Mouse (Mus musculus) lung, embryonic 15.5 days (tissue): Measurements from ENCODE around the gene Dcp1b. TPM values are rescaled to one million over a fixed set of nuclear protein-coding genes. Genes with fewer than 3 reads are reported as not detected.
A peak's percentile ranks its signal among the peaks of the same experiment; 100 is the strongest.

ENCODE experiments used
- ATAC-seq: fragments of 200-750 bp; cut with Nextera tagmentation; 2 replicates; pipeline ENCODE4 v1.8.0; 2017; ENCODE audit warnings: moderate number of reproducible peaks, borderline replicate concordance; ENCODE audit not compliant: low FRiP score, low TSS enrichment; ENCODE audit errors: extremely low read depth
- H3K27ac ChIP-seq: fragments of 300-500 bp; sonication (generic); 2 replicates; pipeline ENCODE4 v1.5.1; 2015; ENCODE audit warnings: moderate library complexity, mild to moderate bottlenecking, inconsistent platforms
- H3K27me3 ChIP-seq: fragments of 300-500 bp; sonication (generic); 2 replicates; pipeline ENCODE4 v1.6.1; 2015; ENCODE audit warnings: inconsistent platforms
- H3K36me3 ChIP-seq: fragments of 300-500 bp; sonication (generic); 2 replicates; pipeline ENCODE4 v1.6.1; 2015; ENCODE audit warnings: inconsistent platforms
- H3K4me1 ChIP-seq: fragments of 300-500 bp; sonication (generic); 2 replicates; pipeline ENCODE4 v1.6.1; 2015; ENCODE audit warnings: inconsistent platforms
- H3K4me2 ChIP-seq: fragments of 300-500 bp; sonication (generic); 2 replicates; pipeline ENCODE4 v1.6.1; 2015; ENCODE audit warnings: inconsistent platforms, mild to moderate bottlenecking, moderate library complexity
- H3K4me3 ChIP-seq: fragments of 300-500 bp; sonication (generic); 2 replicates; pipeline ENCODE4 v1.5.1; 2015; ENCODE audit warnings: mild to moderate bottlenecking, inconsistent platforms
- H3K9ac ChIP-seq: fragments of 300-500 bp; sonication (generic); 2 replicates; pipeline ENCODE4 v1.6.1; 2015; ENCODE audit warnings: inconsistent platforms
- H3K9me3 ChIP-seq: fragments of 300-500 bp; sonication (generic); 2 replicates; pipeline ENCODE4 v1.6.1; 2016; ENCODE audit warnings: inconsistent platforms
- WGBS: fragments of 180-500 bp; shearing (Covaris S2); methylation state at CpG from one replicate; pipeline ENCODE4 v1.1.7; 2015; 5-methylcytosine and 5-hydroxymethylcytosine counted together
- polyA plus RNA-seq: library from polyadenylated mRNA; unstranded; fragments of >200 nt; fragmentation: Nextera tagmentation; extraction: Ambion mirVana; gene quantifications from 2 replicates; pipeline ENCODE4 v1.2.1, GENCODE M21; 2015

Dcp1b gene
- polyA plus RNA-seq, result 6.0 and 7.6 TPM in 2 replicates

- peak within 1 kb of the TSS; percentile 84 for H3K4me3 ChIP-seq
- H3K9me3 ChIP-seq, result no peaks in the 10 kb centered on the region
- no peaks in the 10 kb centered on the region for H3K36me3 ChIP-seq
- peak; percentile 93 for ATAC-seq
- H3K27ac ChIP-seq, result peak within 1 kb of the TSS; percentile 94
- H3K4me1 ChIP-seq, result peaks cover 10% of the 10 kb centered on the region; the same call in 1 of the 2 replicates
- WGBS, result under 1% methylated on average over 65 of the region's 65 CpGs
- H3K27me3 ChIP-seq, result no peaks in the 10 kb centered on the region
- peak within 1 kb of the TSS; percentile 71 for H3K9ac ChIP-seq
- peak within 1 kb of the TSS; percentile 72 for H3K4me2 ChIP-seq
Measured at GRCm38 (mm10) chr6:119175078-119175853, at the start of gene Dcp1b. Dcp1b (plus strand) TSS chr6:119175253.

DNA sequence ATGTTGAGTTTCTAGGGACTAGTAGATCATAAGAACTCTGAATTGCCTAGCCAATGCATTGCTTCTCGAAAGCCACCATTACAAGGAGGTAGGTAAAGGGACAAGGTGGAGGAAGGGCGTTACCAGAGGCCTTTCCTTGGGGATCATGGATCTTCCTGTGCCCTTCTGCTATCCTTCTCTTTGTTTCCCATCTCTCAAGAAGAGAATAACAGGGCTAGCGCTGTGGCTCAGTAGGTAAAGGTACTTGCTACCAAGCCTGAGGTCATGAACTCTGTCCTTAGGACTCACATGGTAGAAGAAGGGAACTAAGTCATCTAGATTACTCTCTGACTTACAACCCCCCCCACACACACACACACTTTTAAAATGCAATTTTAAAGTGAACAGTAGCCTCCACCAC is 48.1 kb upstream of the Dcp1b start:
- ATAC-seq, result no peak
- no peak overlapping the region for H3K4me2 ChIP-seq
- 84% methylated on average over 3 of the region's 3 CpGs for WGBS

GRCm38 (mm10) chr6:119128076-119128475 is 47.0 kb upstream of the Dcp1b start:
- no peaks in the 10 kb centered on the region for H3K9me3 ChIP-seq
- H3K27me3 ChIP-seq, result no peaks in the 10 kb centered on the region
- no peak overlapping the region for H3K4me3 ChIP-seq
- H3K4me2 ChIP-seq, result no peak overlapping the region
- H3K4me1 ChIP-seq, result no peaks in the 10 kb centered on the region
- no peak for ATAC-seq
- H3K36me3 ChIP-seq, result no peaks in the 10 kb centered on the region
- WGBS, result 91% methylated on average over 1 of the region's 1 CpGs
- no peak overlapping the region for H3K27ac ChIP-seq
- no peak overlapping the region for H3K9ac ChIP-seq

More for the DNA sequence above, 48.1 kb upstream of the Dcp1b start:
- H3K36me3 ChIP-seq, result no peaks in the 10 kb centered on the region
- H3K9me3 ChIP-seq, result no peaks in the 10 kb centered on the region
- H3K27me3 ChIP-seq, result no peaks in the 10 kb centered on the region
- H3K4me3 ChIP-seq, result no peak overlapping the region
- H3K9ac ChIP-seq, result no peak overlapping the region
- H3K27ac ChIP-seq, result no peak overlapping the region
- H3K4me1 ChIP-seq, result no peaks in the 10 kb centered on the region

DNA sequence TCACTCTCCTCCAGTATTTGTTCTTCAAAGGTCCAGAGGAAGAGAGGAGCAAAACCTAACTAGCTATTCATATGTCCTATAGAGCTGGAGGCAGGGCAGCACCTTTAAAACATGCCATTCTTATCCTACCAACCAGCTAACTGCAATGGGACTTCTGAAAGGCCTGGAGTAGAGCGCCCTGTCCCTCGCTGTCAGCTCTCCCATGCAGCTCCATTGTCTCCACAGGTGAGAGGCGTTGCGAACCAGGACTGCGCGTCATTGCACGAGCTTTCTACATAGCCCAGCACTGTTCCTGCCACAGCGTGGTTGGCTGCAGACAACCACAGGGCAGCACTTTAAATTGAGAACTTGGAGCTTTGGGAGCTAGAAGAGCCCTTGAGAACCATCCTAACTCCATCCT is 46.5 kb upstream of the Dcp1b start:
- Histone ChIP-seq H3K4me3 (no peak overlapping the region), H3K4me2 (no peak overlapping the region), H3K27me3 (no peaks in the 10 kb centered on the region), H3K4me1 (no peaks in the 10 kb centered on the region), H3K27ac (no peak overlapping the region), H3K9me3 (no peaks in the 10 kb centered on the region), H3K36me3 (no peaks in the 10 kb centered on the region), H3K9ac (no peak overlapping the region)
- ATAC-seq, result no peak
- WGBS, result 91% methylated on average over 8 of the region's 8 CpGs

DNA sequence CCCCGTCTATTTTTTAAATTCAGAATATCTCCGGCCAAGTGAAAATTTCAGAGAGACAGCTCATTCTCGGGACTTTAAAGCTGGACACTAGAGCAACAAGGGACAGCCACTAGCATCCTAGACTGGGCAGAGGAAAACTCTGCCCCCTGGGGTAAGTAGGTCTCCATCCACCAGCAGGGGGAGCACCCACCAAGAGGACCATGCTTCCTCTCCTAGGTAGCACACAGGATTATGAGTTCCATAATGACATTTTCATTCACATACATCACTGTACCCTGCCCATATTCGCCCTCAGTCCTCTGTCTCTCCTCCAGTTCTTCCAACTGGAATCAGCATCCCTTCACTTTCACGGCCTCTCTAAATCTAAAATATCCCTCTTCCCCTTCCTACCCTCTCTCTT is 45.4 kb upstream of the Dcp1b start:
- Histone ChIP-seq H3K4me2 (no peak overlapping the region), H3K9ac (no peak overlapping the region), H3K27ac (no peak overlapping the region), H3K36me3 (no peaks in the 10 kb centered on the region), H3K27me3 (no peaks in the 10 kb centered on the region), H3K4me3 (no peak overlapping the region), H3K4me1 (no peaks in the 10 kb centered on the region), H3K9me3 (no peaks in the 10 kb centered on the region)
- no peak for ATAC-seq
- WGBS, result 68% methylated on average over 5 of the region's 5 CpGs

DNA sequence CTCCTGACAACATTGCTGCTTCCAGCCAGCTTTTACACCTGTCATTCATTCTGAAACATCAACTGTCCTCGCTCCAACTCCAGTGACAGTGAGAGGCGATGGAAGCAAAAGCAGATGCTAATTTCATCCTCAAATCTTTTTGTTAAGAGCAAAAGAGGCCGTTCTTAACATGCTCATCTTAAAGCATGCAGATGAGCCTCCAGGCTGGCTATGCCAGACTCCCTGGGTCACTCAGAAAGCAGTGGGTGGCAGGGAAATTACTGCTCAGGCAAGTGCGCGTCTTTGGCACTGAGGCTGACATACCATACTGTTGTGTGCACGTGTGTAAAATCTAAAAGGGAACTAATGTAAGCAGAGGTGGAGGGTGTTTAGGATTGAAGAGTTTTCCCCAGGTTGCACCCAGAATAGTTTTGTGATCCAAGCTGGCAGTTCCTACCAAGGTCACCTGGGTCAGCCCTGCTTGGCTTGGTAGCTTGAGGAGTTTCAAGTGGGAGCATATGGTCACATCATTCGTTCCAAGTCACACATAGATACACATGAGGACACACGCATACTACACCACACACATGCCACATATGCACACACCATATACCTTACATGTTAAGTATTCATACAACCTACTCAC is 42.8 kb upstream of the Dcp1b start:
- 78% methylated on average over 8 of the region's 8 CpGs for WGBS
- no peak overlapping the region for H3K27ac ChIP-seq
- H3K4me3 ChIP-seq, result no peak overlapping the region
- ATAC-seq, result no peak
- H3K4me2 ChIP-seq, result no peak overlapping the region
- no peaks in the 10 kb centered on the region for H3K4me1 ChIP-seq
- H3K9me3 ChIP-seq, result no peaks in the 10 kb centered on the region
- H3K27me3 ChIP-seq, result no peaks in the 10 kb centered on the region
- H3K9ac ChIP-seq, result no peak overlapping the region
- no peaks in the 10 kb centered on the region for H3K36me3 ChIP-seq

- Histone ChIP-seq H3K27ac (no peak overlapping the region), H3K4me1 (no peaks in the 10 kb centered on the region), H3K9me3 (no peaks in the 10 kb centered on the region)
Measured at GRCm38 (mm10) chr6:119132863-119133262, 42.2 kb upstream of the Dcp1b start.

DNA sequence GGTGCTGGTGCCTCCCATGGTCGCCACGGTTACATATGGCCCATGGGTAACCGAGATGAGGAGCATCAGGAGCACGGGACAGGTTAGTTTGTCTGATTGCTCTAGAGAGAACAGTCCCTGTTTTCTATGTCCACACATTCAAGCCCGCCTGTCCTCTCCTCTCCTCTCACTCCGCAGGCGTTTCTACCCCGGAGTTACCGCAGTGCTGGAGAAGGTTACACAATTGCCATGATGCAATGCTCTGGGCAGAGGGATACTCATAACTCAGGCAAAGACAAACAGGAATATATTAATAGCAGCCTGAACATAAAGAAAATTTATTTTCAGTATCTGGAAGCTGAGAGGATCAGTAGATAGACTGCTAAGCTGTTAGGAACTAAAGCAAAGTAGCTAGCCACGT is 37.3 kb upstream of the Dcp1b start:
- Histone ChIP-seq H3K4me1 (peaks cover 6% of the 10 kb centered on the region; the same call in 1 of the 2 replicates), H3K9ac (no peak overlapping the region), H3K4me3 (no peak overlapping the region), H3K27ac (no peak overlapping the region), H3K9me3 (no peaks in the 10 kb centered on the region), H3K4me2 (no peak overlapping the region), H3K27me3 (no peaks in the 10 kb centered on the region), H3K36me3 (no peaks in the 10 kb centered on the region)
- WGBS, result 68% methylated on average over 10 of the region's 10 CpGs
- no peak for ATAC-seq

More at GRCm38 (mm10) chr6:119132863-119133262, 42.2 kb upstream of the Dcp1b start:
- Histone ChIP-seq H3K27me3 (no peaks in the 10 kb centered on the region), H3K36me3 (no peaks in the 10 kb centered on the region), H3K9ac (no peak overlapping the region), H3K4me2 (no peak overlapping the region), H3K4me3 (no peak overlapping the region)
- ATAC-seq, result no peak
- 87% methylated on average over 4 of the region's 4 CpGs for WGBS

- H3K4me1 ChIP-seq, result peaks cover 6% of the 10 kb centered on the region; the same call in 1 of the 2 replicates
- no peak overlapping the region for H3K9ac ChIP-seq
- no peak overlapping the region for H3K4me3 ChIP-seq
- H3K4me2 ChIP-seq, result no peak overlapping the region
- H3K27ac ChIP-seq, result no peak overlapping the region
- no peaks in the 10 kb centered on the region for H3K27me3 ChIP-seq
- ATAC-seq, result no peak
- H3K9me3 ChIP-seq, result no peaks in the 10 kb centered on the region
- WGBS, result 9% methylated on average over 7 of the region's 7 CpGs
- H3K36me3 ChIP-seq, result no peaks in the 10 kb centered on the region
Measured at GRCm38 (mm10) chr6:119139561-119139960, 35.5 kb upstream of the Dcp1b start.

DNA sequence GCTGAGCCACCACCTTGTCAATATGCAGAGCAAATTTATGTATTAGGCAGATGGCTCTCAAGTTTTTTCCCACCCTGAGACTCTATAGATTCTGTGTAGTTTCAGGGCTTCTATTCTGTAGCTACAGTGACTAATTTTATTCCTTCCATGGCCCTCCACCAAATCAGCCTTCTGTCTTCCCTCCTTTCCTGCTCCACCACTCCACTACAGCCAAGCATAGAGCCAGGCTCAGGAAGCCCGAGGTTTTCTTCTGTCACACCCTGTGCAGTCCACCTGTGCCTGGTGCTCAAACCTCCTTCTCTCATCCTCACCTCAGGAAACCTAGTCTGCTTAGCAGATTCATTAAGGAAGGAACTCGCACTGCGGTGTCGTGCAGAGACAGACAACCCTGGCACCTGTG is 29.9 kb upstream of the Dcp1b start:
- no peak overlapping the region for H3K9ac ChIP-seq
- H3K4me3 ChIP-seq, result no peak overlapping the region
- no peak overlapping the region for H3K27ac ChIP-seq
- H3K9me3 ChIP-seq, result no peaks in the 10 kb centered on the region
- H3K27me3 ChIP-seq, result no peaks in the 10 kb centered on the region
- no peaks in the 10 kb centered on the region for H3K36me3 ChIP-seq
- H3K4me1 ChIP-seq, result no peaks in the 10 kb centered on the region
- 27% methylated on average over 4 of the region's 4 CpGs for WGBS
- no peak overlapping the region for H3K4me2 ChIP-seq
- ATAC-seq, result no peak

- Histone ChIP-seq H3K9me3 (no peaks in the 10 kb centered on the region), H3K9ac (no peak overlapping the region), H3K4me3 (no peak overlapping the region), H3K4me2 (no peak overlapping the region), H3K27ac (no peak overlapping the region), H3K36me3 (no peaks in the 10 kb centered on the region), H3K27me3 (no peaks in the 10 kb centered on the region), H3K4me1 (no peaks in the 10 kb centered on the region)
- no peak for ATAC-seq
Measured at GRCm38 (mm10) chr6:119165677-119166076, 9.4 kb upstream of the Dcp1b start.

DNA sequence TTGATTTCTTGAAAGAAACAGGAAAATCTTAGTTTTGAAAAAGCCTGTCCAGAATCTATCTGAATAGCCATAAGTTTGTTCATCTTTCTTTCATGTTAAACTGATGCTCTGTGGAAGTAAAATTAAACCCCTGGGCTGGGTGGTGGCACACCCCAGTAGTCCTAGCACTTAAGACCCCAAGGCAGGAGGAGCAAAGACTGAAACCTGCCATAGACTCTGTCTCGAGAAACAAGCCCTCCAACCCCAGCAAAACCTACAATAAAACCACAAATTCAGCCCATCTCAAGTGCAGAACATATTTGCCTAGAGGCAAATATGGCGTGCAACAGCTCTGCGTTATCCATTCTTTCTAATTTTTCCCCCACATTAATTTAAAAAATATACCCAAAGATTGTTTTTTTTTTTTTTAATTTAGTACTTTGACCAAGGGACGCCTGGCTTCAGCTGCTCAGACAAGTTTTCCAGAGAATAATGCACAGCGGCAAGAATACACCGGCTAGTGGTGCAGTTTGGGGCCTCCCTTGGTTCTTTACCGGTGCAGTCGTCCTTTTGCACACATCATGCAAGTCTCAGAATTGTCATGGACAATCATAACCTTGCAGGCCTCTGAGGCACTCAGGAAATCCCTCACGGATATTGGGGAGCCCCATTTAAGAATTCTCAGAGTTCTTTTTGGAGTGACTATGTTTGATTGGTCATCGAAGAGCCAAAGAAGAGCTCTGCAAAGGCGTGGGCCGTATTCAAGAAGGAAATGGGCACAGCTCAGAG is 562 bp upstream of the Dcp1b start:
- no peak overlapping the region for H3K9ac ChIP-seq
- WGBS, result 52% methylated on average over 12 of the region's 12 CpGs
- no peak overlapping the region for H3K27ac ChIP-seq
- peak overlapping the region; percentile 72 for H3K4me2 ChIP-seq
- H3K4me1 ChIP-seq, result peaks cover 10% of the 10 kb centered on the region; the same call in 1 of the 2 replicates
- ATAC-seq, result 0 out of 2 replicates have a peak, but pooled peaks have one; percentile 2
- no peaks in the 10 kb centered on the region for H3K36me3 ChIP-seq
- H3K27me3 ChIP-seq, result no peaks in the 10 kb centered on the region
- no peaks in the 10 kb centered on the region for H3K9me3 ChIP-seq
- H3K4me3 ChIP-seq, result peak overlapping the region; percentile 84
